Mouse (Mus musculus): ENCODE data around the gene Phf13.

GRCm38 (mm10) chr4:152006812-152007211 lies 10.8 kb upstream of the Phf13 start:
- no peak for TF ChIP-seq HCFC1 (IDR thresholded peaks at IDR 0.05; ENCODE audit: borderline replicate concordance, insufficient read depth, low read length)
- no peak for TF ChIP-seq MAFK (IDR thresholded peaks at IDR 0.05; ENCODE audit: insufficient read depth, low read depth, low read length)
- no peak for TF ChIP-seq ZC3H11A (IDR thresholded peaks at IDR 0.05; ENCODE audit: borderline replicate concordance, low read depth, low read length)
- no peak for TF ChIP-seq CHD2 (IDR thresholded peaks at IDR 0.05; ENCODE audit: low read depth, low read length)
- TF ChIP-seq ZNF384 (IDR thresholded peaks at IDR 0.05; ENCODE audit: low read depth, low read length), result no peak

All from ES-E14 (cell line).